Mouse (Mus musculus): ENCODE measurements around the gene Slc16a7.
A peak's percentile ranks its signal among the peaks of the same experiment; 100 is the strongest.

Gene Slc16a7

GRCm38 (mm10) chr10:125324149-125324834, 65.0 kb downstream of the Slc16a7 start:
- DNase-seq, result peak in 1 of 2 experiments; percentile 11

GRCm38 (mm10) chr10:125321446-125322428, 67.5 kb downstream of the Slc16a7 start:
- DNase-seq, result no peak

GRCm38 (mm10) chr10:125317317-125317716, 71.9 kb downstream of the Slc16a7 start:
- peak in 1 of 2 experiments; percentile 20 for DNase-seq

GRCm38 (mm10) chr10:125310855-125311254, 78.4 kb downstream of the Slc16a7 start:
- no peak for DNase-seq

GRCm38 (mm10) chr10:125298036-125298435, 91.2 kb downstream of the Slc16a7 start:
- no peak for DNase-seq

GRCm38 (mm10) chr10:125290320-125290719, 98.9 kb downstream of the Slc16a7 start:
- DNase-seq, result no peak

- peak in 1 of 2 experiments; percentile 26 for DNase-seq
Measured at GRCm38 (mm10) chr10:125288560-125288959, 100.7 kb downstream of the Slc16a7 start.

GRCm38 (mm10) chr10:125285386-125285785, 103.9 kb downstream of the Slc16a7 start:
- DNase-seq, result no peak

GRCm38 (mm10) chr10:125275149-125275848, 114.0 kb downstream of the Slc16a7 start:
- peak; percentile 27 to 46 for DNase-seq

GRCm38 (mm10) chr10:125274519-125275148, 114.6 kb downstream of the Slc16a7 start:
- DNase-seq, result no peak

GRCm38 (mm10) chr10:125273759-125274158, 115.5 kb downstream of the Slc16a7 start:
- DNase-seq, result no peak

- no peak for DNase-seq
Measured at GRCm38 (mm10) chr10:125271448-125271847, 117.8 kb downstream of the Slc16a7 start.

- DNase-seq, result no peak
Measured at GRCm38 (mm10) chr10:125270266-125270665, 119.0 kb downstream of the Slc16a7 start.

- no peak for DNase-seq
Measured at GRCm38 (mm10) chr10:125266322-125266721, 122.9 kb downstream of the Slc16a7 start.

GRCm38 (mm10) chr10:125265901-125266300, 123.4 kb downstream of the Slc16a7 start:
- peak in 1 of 2 experiments; percentile 36 for DNase-seq

GRCm38 (mm10) chr10:125265467-125265866, 123.8 kb downstream of the Slc16a7 start:
- DNase-seq, result peak; percentile 54 to 71

GRCm38 (mm10) chr10:125264938-125265337, 124.3 kb downstream of the Slc16a7 start:
- peak; percentile 66 to 79 for DNase-seq

- DNase-seq, result no peak
Measured at GRCm38 (mm10) chr10:125255904-125256303, 133.4 kb downstream of the Slc16a7 start.

- no peak for DNase-seq
Measured at GRCm38 (mm10) chr10:125214536-125214935, 174.7 kb downstream of the Slc16a7 start.

- no peak for DNase-seq
Measured at GRCm38 (mm10) chr10:125213805-125214204, 175.5 kb downstream of the Slc16a7 start.

GRCm38 (mm10) chr10:125187544-125187943, 201.7 kb downstream of the Slc16a7 start:
- no peak for DNase-seq

GRCm38 (mm10) chr10:125185387-125185786, 203.9 kb downstream of the Slc16a7 start:
- DNase-seq, result no peak

Measured in cerebellum, postnatal 25 days (tissue).